ENCODE assay signal across 15 mouse cellular contexts in genomic region chr9:62509617-62510016, GRCm38 (mm10). TPM values are rescaled to one million over a fixed set of nuclear protein-coding genes. Genes with fewer than 3 reads are reported as not detected.
A peak's percentile ranks its signal among the peaks of the same experiment; 100 is the strongest.
DNase-seq lines count a peak whose midpoint lies in the region; ATAC-seq lines count a peak whose summit lies in the region.
"Had no signal": no experiment of that assay in that cellular context is flagged by ENCODE, and none has a peak within 500 bp of the region (broad histone marks: within the 10 kb centered on the region; RNA-seq: fewer than 3 reads in every experiment).

No protein-coding gene starts in this region.

- no peaks in the 10 kb centered on the region for H3K36me3 ChIP-seq in hindbrain, embryonic 13.5 days
- H3K36me3 ChIP-seq in midbrain, embryonic 15.5 days (replicated peaks): no peaks in the 10 kb centered on the region
- H3K36me3 ChIP-seq: limb, embryonic 10.5 days had no signal

- no peaks in the 10 kb centered on the region for H3K27me3 ChIP-seq in hindbrain, embryonic 13.5 days
- no peaks in the 10 kb centered on the region for H3K27me3 ChIP-seq in midbrain, embryonic 15.5 days (replicated peaks)
- H3K27me3 ChIP-seq: Patski had no signal

- H3K4me3 ChIP-seq in hindbrain, embryonic 13.5 days: no peak overlapping the region
- no peak overlapping the region for H3K4me3 ChIP-seq in midbrain, embryonic 15.5 days
- H3K4me3 ChIP-seq: erythroblast, embryonic 14.5 days; gastrocnemius, adult 2 months; limb, embryonic 10.5 days had no signal

- no peaks in the 10 kb centered on the region for H3K9me3 ChIP-seq in hindbrain, embryonic 13.5 days
- no peaks in the 10 kb centered on the region for H3K9me3 ChIP-seq in midbrain, embryonic 15.5 days
- H3K9me3 ChIP-seq: limb, embryonic 10.5 days had no signal

- DNase-seq in spleen, postnatal 36 days (ENCODE audit: low spot score in 2 of 2): peak; percentile 51 to 55
- DNase-seq in spleen, adult 18-20 months: no peak
- DNase-seq in embryo, embryonic 10 days (ENCODE audit: low spot score): no peak
- DNase-seq in testis, postnatal 14 days (ENCODE audit: low spot score): no peak
- DNase-seq: gastrocnemius, adult 2 months; heart, postnatal 36 days; lung, postnatal 14 days; right cerebral cortex, adult 18-20 months had no signal

- 92% methylated on average over 6 of the region's 6 CpGs for WGBS in hindbrain, embryonic 13.5 days
- 84% methylated on average over 6 of the region's 6 CpGs for WGBS in midbrain, embryonic 15.5 days

- H3K4me1 ChIP-seq in hindbrain, embryonic 13.5 days (replicated peaks): peaks cover 59% of the 10 kb centered on the region
- H3K4me1 ChIP-seq in midbrain, embryonic 15.5 days: peaks cover 44% of the 10 kb centered on the region

- peak overlapping the region; percentile 79 for H3K27ac ChIP-seq in hindbrain, embryonic 13.5 days
- peak overlapping the region; percentile 51; the same call in 1 of the 2 replicates for H3K27ac ChIP-seq in midbrain, embryonic 15.5 days
- H3K27ac ChIP-seq: limb, embryonic 10.5 days; liver, embryonic 14.5 days had no signal

- ATAC-seq in hindbrain, embryonic 13.5 days (ENCODE audit: low FRiP score): no peak
- no peak for ATAC-seq in midbrain, embryonic 15.5 days (replicated peaks)
- ATAC-seq in erythroid progenitor cell, adult 5-6 weeks (replicated peaks; ENCODE audit: low FRiP score, poor library complexity, severe bottlenecking): no peak
- ATAC-seq: Patski had no signal

- no peak overlapping the region for H3K4me2 ChIP-seq in hindbrain, embryonic 13.5 days
- no peak overlapping the region for H3K4me2 ChIP-seq in midbrain, embryonic 15.5 days

- H3K9ac ChIP-seq in hindbrain, embryonic 13.5 days: peak overlapping the region; percentile 25; the same call in 1 of the 2 replicates
- no peak overlapping the region for H3K9ac ChIP-seq in midbrain, embryonic 15.5 days
- H3K9ac ChIP-seq: liver, embryonic 14.5 days had no signal

RNA-seq across cellular contexts. Expression of gene Coro2b, which starts 27.2 kb away (rescaled TPM):
- polyA plus RNA-seq in hindbrain, embryonic 13.5 days (2015; fragmentation: Nextera tagmentation; extraction: Ambion mirVana): 34.3 and 39.0 TPM in 2 replicates
- 34.7 and 35.1 TPM in 2 replicates for polyA plus RNA-seq in midbrain, embryonic 15.5 days (2015; fragmentation: Nextera tagmentation; extraction: Ambion mirVana)
- total RNA-seq in erythroid progenitor cell, adult 5-6 weeks (2015; ENCODE audit: low replicate concordance): not detected in 2 replicates
- 0.13 TPM in 1 of 2 replicates, not detected in the other for total RNA-seq in erythroid progenitor cell, adult 5-6 weeks (2017; ENCODE audit: low replicate concordance)
- polyA plus RNA-seq: erythroblast, embryonic 14.5 days had no signal

Comparison
In these comparisons a context has a peak if more than half of its experiments do, and no peak if none do; other contexts are left out.
1. DNase-seq: peak in spleen, postnatal 36 days (2 of 2); none in spleen, adult 18-20 months (0 of 2), embryo, embryonic 10 days (single experiment) and testis, postnatal 14 days (single experiment).